Mouse (Mus musculus) heart, postnatal 10 days (tissue): ENCODE measurements around the gene Kif13a. TPM values are rescaled to one million over a fixed set of nuclear protein-coding genes. Genes with fewer than 3 reads are reported as not detected.

Experiments
- DNase-seq, 2 experiments: peaks; one replicate each; pipeline ENCODE4 v3.0.0; 2021
- intact Hi-C: fragments of 180-260 bp; cut with DNase I; formaldehyde crosslinking; loops from one replicate; pipeline ENCODE4 v1.15.1; 2025
- total RNA-seq, 2 experiments: library from RNA; stranded (reverse); gene quantifications; 2 replicates each; pipeline ENCODE4 v1.2.3; 2021

Gene Kif13a
- total RNA-seq, 2 experiments from 2014 or later, result 98.7 to 101 TPM

GRCm38 (mm10) chr13:46743821-46744220 is 185.8 kb downstream of the Kif13a start:
- intact Hi-C loops, result no loop called here
- no peak for DNase-seq

GRCm38 (mm10) chr13:46742367-46742766 is 187.3 kb downstream of the Kif13a start:
- intact Hi-C loops, result no loop called here
- no peak for DNase-seq

GRCm38 (mm10) chr13:46739426-46739825 is 190.2 kb downstream of the Kif13a start:
- no peak for DNase-seq
- intact Hi-C loops, result no loop called here

GRCm38 (mm10) chr13:46737482-46737881 is 192.2 kb downstream of the Kif13a start:
- no peak for DNase-seq
- intact Hi-C loops, result no loop called here

- intact Hi-C loops, result no loop called here
- peak; percentile 40 to 47 for DNase-seq
Observed at GRCm38 (mm10) chr13:46736479-46736865, 193.2 kb downstream of the Kif13a start.

GRCm38 (mm10) chr13:46735808-46736478 is 193.7 kb downstream of the Kif13a start:
- intact Hi-C loops, result no loop called here
- DNase-seq, result peak; percentile 69 to 71

GRCm38 (mm10) chr13:46735219-46735807 is 194.4 kb downstream of the Kif13a start:
- intact Hi-C loops, result no loop called here
- no peak for DNase-seq

GRCm38 (mm10) chr13:46729998-46730397 is 199.7 kb downstream of the Kif13a start:
- no peak for DNase-seq
- intact Hi-C loops, result no loop called here

- intact Hi-C loops, result no loop called here
- no peak for DNase-seq
Observed at GRCm38 (mm10) chr13:46728411-46728810, 201.3 kb downstream of the Kif13a start.

GRCm38 (mm10) chr13:46727837-46728268 is 201.8 kb downstream of the Kif13a start, which contains the start of gene Nup153:
Gene Nup153 (minus strand): TSS chr13:46727940.
- intact Hi-C loops, result no loop called here
- DNase-seq, result peak; percentile 100

- intact Hi-C loops, result no loop called here
- peak; percentile 69 to 71 for DNase-seq
Observed at GRCm38 (mm10) chr13:46727038-46727836, 202.4 kb downstream of the Kif13a start.

- DNase-seq, result peak; percentile 29 to 31
- intact Hi-C loops, result no loop called here
Observed at GRCm38 (mm10) chr13:46726288-46727037, 203.2 kb downstream of the Kif13a start.

GRCm38 (mm10) chr13:46725227-46725626 is 204.4 kb downstream of the Kif13a start:
- intact Hi-C loops, result no loop called here
- DNase-seq, result peak; percentile 24 to 31

GRCm38 (mm10) chr13:46724371-46724770 is 205.3 kb downstream of the Kif13a start:
- intact Hi-C loops, result no loop called here
- DNase-seq, result peak in 1 of 2 experiments; percentile 26

- DNase-seq, result no peak
- intact Hi-C loops, result no loop called here
Observed at GRCm38 (mm10) chr13:46721009-46721408, 208.7 kb downstream of the Kif13a start.

GRCm38 (mm10) chr13:46718893-46719400 is 210.7 kb downstream of the Kif13a start:
- no peak for DNase-seq
- intact Hi-C loops, result no loop called here

GRCm38 (mm10) chr13:46715976-46716639 is 213.6 kb downstream of the Kif13a start:
- DNase-seq, result no peak
- intact Hi-C loops, result no loop called here

- intact Hi-C loops, result no loop called here
- no peak for DNase-seq
Observed at GRCm38 (mm10) chr13:46713486-46713885, 216.2 kb downstream of the Kif13a start.

GRCm38 (mm10) chr13:46703138-46703537 is 226.5 kb downstream of the Kif13a start:
- intact Hi-C loops, result no loop called here
- peak in 1 of 2 experiments; percentile 13 for DNase-seq

- intact Hi-C loops, result no loop called here
- no peak for DNase-seq
Observed at GRCm38 (mm10) chr13:46701486-46701885, 228.2 kb downstream of the Kif13a start.
